Mouse (Mus musculus) neural tube, postnatal 0 days (tissue): ENCODE results near the gene Olfr524. TPM values are rescaled to one million over a fixed set of nuclear protein-coding genes. Genes with fewer than 3 reads are reported as not detected.

Source experiments
- polyA plus RNA-seq: library from polyadenylated mRNA; unstranded; fragments of >200 nt; fragmentation: Nextera tagmentation; extraction: Ambion mirVana; gene quantifications from 2 replicates; pipeline ENCODE4 v1.2.1, GENCODE M21; 2015

Olfr524 gene
- not detected in 2 replicates for polyA plus RNA-seq

DNA sequence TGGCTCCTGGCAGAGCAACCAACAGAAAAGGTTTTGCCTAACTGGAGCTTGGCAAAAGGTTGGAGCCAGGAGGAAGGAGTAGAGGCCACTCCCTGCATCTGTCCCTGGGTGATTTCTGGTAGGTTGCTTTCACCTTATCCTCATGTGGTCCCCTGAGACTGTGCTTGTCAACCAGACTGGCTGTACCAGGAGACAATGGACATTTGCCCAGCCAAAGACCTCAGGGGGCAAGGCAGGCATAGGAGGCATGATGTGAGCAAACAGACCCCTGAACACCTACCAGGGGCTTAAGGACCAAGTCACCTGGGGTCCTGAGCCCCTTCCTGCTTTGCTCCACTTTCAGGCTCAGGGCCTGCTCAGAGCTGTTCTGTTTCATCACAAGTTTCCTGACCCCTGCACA, at the start of gene Olfr524:
Olfr524 (minus strand) TSS at position 101 of the 400 bp plus-strand sequence.

DNA sequence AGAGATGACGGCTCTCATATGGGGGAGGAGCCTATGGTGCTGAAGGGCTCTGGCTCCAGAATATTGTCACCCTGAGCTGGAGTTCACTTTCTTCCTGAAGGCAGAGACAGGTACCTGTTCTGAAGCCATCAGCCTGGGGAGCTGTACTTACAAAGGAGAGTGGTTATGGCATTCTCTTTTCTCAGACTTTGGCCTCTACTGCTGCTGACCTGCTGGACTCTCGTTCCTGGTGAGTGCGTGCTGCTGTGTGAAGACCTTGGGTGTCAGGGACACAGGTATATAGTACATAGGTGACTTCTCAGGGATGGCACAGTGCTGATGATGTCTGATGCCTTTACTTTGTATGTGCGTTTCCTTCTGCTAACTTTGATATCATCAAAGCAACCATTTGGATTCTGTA, 41.5 kb upstream of the Olfr524 start, which contains the start of gene 5830411N06Rik:
5830411N06Rik (plus strand) TSS at position 69 of the 400 bp plus-strand sequence.

DNA sequence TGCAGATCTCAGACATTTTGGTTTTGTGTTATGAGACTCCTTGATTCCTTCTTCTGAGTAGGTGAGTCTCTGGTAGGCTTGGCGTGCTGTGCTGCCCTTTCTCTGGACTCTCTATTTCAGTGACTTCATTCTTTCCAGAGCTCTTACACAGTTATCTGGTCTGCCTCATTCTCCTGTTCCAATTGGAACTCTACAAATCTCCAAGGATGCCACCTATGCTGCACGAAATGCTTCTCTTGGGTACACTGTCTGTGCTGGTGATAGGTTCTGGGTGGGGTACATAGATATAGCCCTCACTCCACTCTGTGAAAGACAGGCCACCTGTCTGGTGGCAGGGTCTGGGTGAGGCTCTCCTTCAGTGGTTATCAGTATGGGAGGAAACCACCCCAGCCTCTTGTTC, 12.2 kb upstream of the Olfr524 start, which contains the start of gene Cd163l1:
Cd163l1 (plus strand) TSS at position 301 of the 400 bp plus-strand sequence.

DNA sequence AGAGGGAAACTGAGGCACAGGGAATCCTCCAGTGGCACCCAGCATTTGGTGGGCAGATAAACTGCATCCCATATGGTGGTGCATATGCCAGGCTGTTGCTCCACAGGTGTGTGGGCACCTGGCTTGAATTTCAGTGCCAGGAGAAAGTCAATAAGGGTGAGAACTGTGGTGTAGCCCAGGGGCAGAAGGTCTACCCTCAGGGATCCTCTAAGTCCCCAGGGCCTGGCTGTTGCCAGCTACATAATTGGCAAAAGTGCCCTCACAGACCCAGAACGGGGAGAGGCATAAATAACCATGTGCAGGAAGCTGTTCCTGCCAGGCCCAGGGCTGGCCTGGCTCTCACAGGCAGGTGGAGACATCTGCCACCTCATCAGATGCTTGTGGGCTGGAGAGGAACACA, 32.8 kb downstream of the Olfr524 start, which contains the start of gene Olfr523:
Olfr523 (plus strand) TSS at position 282 of the 400 bp plus-strand sequence.

DNA sequence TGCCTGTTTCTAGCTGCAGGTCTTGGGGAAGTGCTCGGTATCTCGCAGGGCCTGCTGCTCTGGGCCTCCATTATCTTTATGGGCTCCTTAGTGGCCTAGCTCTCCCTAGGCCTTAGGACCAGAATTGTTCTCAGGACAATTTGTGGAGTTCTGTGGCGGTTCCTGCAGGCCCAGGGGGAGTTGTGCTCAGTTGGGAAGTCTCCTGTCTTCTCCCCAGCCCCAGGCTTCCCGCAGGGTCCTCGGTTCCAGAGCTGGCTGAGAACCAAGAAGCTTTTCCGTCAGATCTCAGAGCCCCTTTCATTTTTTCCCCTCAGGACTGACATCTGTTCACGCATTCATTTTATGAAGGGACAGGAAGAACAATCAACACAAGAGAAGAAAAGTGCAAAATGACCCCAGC, 41.1 kb downstream of the Olfr524 start, which contains the start of gene Olfr522:
Olfr522 (minus strand) TSS at position 101 of the 400 bp plus-strand sequence.

DNA sequence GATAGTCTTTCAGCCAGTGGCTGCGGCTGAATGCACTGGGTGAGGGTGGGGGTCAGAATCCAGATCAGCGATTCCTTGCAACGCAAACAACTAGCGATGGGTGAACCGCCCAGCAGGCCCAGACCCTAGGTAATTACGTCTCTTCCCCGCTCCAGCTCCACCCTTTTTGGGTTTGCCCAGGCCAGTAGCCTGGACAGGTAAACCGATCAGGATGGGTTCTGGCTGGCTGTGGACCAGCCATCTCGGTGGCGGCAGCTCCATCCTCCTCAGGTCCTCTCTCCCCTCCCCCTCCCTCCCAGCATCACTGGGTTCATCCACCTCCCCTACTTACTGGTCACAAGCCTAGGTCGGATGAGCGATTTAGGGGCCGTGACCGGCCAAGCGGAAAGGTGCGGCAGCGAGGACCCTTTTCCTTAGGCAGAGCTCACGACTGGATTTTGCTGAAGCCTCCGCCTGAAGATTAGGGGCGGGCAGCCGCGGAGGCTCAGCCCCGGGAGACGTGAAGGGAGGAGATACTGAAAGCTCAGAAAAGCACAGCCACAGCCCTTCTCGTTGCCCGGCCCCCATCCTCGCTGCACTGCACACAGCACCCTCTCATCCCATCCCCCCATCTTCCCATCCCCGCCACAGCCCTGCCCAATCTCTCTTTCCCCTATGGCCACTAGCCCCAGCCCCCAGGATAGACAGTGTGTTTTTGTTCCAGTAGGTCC, 51.4 kb downstream of the Olfr524 start, which contains the start of gene Sprn:
Sprn (minus strand) TSS at position 660 of the 710 bp plus-strand sequence.

Other genes starting within 250 kb of the Olfr524 start
- 1.1 and 1.5 TPM in 2 replicates for gene 6430531B16Rik, start 227.2 kb downstream of the Olfr524 start, polyA plus RNA-seq
- 0.85 and 0.88 TPM in 2 replicates for gene Adam8, start 213.4 kb downstream of the Olfr524 start, polyA plus RNA-seq
- gene Zfp511, start 169.6 kb downstream of the Olfr524 start, polyA plus RNA-seq = 52.0 and 54.8 TPM in 2 replicates
- gene Tubgcp2, start 169.3 kb downstream of the Olfr524 start, polyA plus RNA-seq = 44.1 and 46.2 TPM in 2 replicates
- 0.79 and 0.99 TPM in 2 replicates for gene Msx3, start 156.9 kb downstream of the Olfr524 start, polyA plus RNA-seq
- 625 and 662 TPM in 2 replicates for gene Caly, start 123.4 kb downstream of the Olfr524 start, polyA plus RNA-seq
- gene Prap1, start 112.6 kb downstream of the Olfr524 start, polyA plus RNA-seq = not detected in 2 replicates
- 64.5 and 69.4 TPM in 2 replicates for gene Fuom, start 103.5 kb downstream of the Olfr524 start, polyA plus RNA-seq
- 8.7 and 11.0 TPM in 2 replicates for gene Paox, start 90.2 kb downstream of the Olfr524 start, polyA plus RNA-seq
- gene Echs1, start 89.5 kb downstream of the Olfr524 start, polyA plus RNA-seq = 127 and 133 TPM in 2 replicates
- 30.5 and 34.5 TPM in 2 replicates for gene Mtg1, start 68.4 kb downstream of the Olfr524 start, polyA plus RNA-seq
- gene Sprn, start 51.1 kb downstream of the Olfr524 start, polyA plus RNA-seq = 31.2 and 31.7 TPM in 2 replicates
- gene Olfr522, start 41.2 kb downstream of the Olfr524 start, polyA plus RNA-seq = not detected in 2 replicates
- not detected in 2 replicates for gene Olfr523, start 32.7 kb downstream of the Olfr524 start, polyA plus RNA-seq
- not detected in 2 replicates for gene Cd163l1, start 12.3 kb upstream of the Olfr524 start, polyA plus RNA-seq
- not detected in 2 replicates for gene 5830411N06Rik, start 41.3 kb upstream of the Olfr524 start, polyA plus RNA-seq
- not detected in 2 replicates for gene Olfr525, start 114.9 kb upstream of the Olfr524 start, polyA plus RNA-seq
- not detected in 2 replicates for gene Olfr527, start 128.1 kb upstream of the Olfr524 start, polyA plus RNA-seq
- gene Olfr60, start 155.7 kb upstream of the Olfr524 start, polyA plus RNA-seq = not detected in 2 replicates
- gene Olfr530, start 170.4 kb upstream of the Olfr524 start, polyA plus RNA-seq = not detected in 2 replicates
- gene Olfr531, start 197.0 kb upstream of the Olfr524 start, polyA plus RNA-seq = not detected in 2 replicates
- not detected in 2 replicates for gene Olfr532, start 215.7 kb upstream of the Olfr524 start, polyA plus RNA-seq